Mouse (Mus musculus): ENCODE data around the gene Tctex1d4.

The Tctex1d4 gene

GRCm38 (mm10) chr4:117120052-117120444 lies 6.5 kb upstream of the Tctex1d4 start:
- DNase-seq (ENCODE audit: low read depth, low spot score), result no peak

GRCm38 (mm10) chr4:117120445-117121414 lies 5.9 kb upstream of the Tctex1d4 start:
- DNase-seq (ENCODE audit: low read depth, low spot score), result peak; percentile 54

- no peak for DNase-seq (ENCODE audit: low read depth, low spot score)
Measured at GRCm38 (mm10) chr4:117122209-117122608, 4.4 kb upstream of the Tctex1d4 start.

- DNase-seq (ENCODE audit: low read depth, low spot score), result no peak
Measured at GRCm38 (mm10) chr4:117123546-117124217, 2.9 kb upstream of the Tctex1d4 start.

- no peak for DNase-seq (ENCODE audit: low read depth, low spot score)
Measured at GRCm38 (mm10) chr4:117124218-117124517, 2.4 kb upstream of the Tctex1d4 start.

- no peak for DNase-seq (ENCODE audit: low read depth, low spot score)
Measured at GRCm38 (mm10) chr4:117124518-117125347, 1.9 kb upstream of the Tctex1d4 start.

DNA sequence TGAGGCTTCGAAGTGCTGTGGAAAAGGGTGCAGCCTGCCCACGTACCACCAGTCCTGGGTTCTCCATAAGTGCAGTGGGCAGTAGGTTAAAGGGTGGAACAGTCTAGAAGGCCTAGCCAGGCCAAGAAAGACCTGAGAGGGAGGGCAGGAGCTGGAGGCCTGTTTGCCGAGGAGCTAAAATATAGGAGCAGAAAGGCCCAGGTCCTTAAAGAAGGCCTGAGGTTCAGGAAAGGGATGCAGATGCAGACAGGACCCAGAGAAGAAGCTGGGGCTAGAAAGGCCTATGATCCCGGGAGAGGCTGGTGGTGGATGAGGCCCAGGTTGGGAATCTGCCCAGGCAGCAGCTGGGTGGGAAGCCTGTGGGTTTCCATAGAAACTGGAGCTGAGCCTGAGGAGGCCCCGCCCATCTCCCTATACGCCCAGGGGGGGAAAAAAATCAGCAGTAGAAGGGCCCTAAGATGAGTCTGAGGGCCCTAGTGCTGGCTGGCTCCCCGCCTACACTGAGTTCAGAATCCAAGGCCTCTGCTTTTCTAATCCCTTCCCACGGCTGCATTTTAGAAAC lies 1.2 kb upstream of the Tctex1d4 start, which contains the start of gene Btbd19:
Gene Btbd19 (minus strand): TSS at position 378 of the 562 bp plus-strand sequence.
- no peak for DNase-seq (ENCODE audit: low read depth, low spot score)

GRCm38 (mm10) chr4:117125910-117126674 lies 502 bp upstream of the Tctex1d4 start:
- DNase-seq (ENCODE audit: low read depth, low spot score), result no peak

GRCm38 (mm10) chr4:117127991-117128686 lies 1.5 kb downstream of the Tctex1d4 start:
- no peak for DNase-seq (ENCODE audit: low read depth, low spot score)

- DNase-seq (ENCODE audit: low read depth, low spot score), result no peak
Measured at GRCm38 (mm10) chr4:117130790-117131189, 4.2 kb downstream of the Tctex1d4 start.

DNA sequence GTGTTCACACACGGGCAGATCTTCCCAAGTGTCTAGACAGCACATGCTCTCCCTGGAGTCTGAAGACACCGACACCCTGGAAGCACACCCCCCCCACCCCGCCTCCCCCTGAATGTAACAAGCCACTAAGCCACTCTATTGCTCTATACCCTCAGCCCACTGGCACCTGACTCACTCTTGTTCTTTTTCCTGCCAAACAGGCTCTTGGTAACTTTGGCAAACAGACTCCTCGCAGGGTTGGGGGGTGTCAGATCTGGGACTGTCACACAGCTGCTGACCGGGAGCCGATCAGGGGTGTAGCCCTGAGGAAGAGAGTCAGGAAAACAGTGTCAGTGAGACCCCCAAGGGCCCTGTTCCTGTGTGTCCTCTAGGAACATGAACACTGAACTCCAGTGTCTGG lies 4.6 kb downstream of the Tctex1d4 start:
- DNase-seq (ENCODE audit: low read depth, low spot score), result no peak

GRCm38 (mm10) chr4:117131890-117132793 lies 5.5 kb downstream of the Tctex1d4 start:
- no peak for DNase-seq (ENCODE audit: low read depth, low spot score)

GRCm38 (mm10) chr4:117132794-117133143 lies 6.2 kb downstream of the Tctex1d4 start:
- no peak for DNase-seq (ENCODE audit: low read depth, low spot score)

GRCm38 (mm10) chr4:117133366-117133796 lies 6.8 kb downstream of the Tctex1d4 start:
- no peak for DNase-seq (ENCODE audit: low read depth, low spot score)

GRCm38 (mm10) chr4:117133817-117134600 lies 7.4 kb downstream of the Tctex1d4 start, which contains the start of gene Plk3:
TSS of gene Plk3 (minus strand) at chr4:117133963.
- peak; percentile 92 for DNase-seq (ENCODE audit: low read depth, low spot score)

GRCm38 (mm10) chr4:117134601-117134995 lies 8.0 kb downstream of the Tctex1d4 start:
- DNase-seq (ENCODE audit: low read depth, low spot score), result no peak

GRCm38 (mm10) chr4:117136034-117136433 lies 9.4 kb downstream of the Tctex1d4 start:
- DNase-seq (ENCODE audit: low read depth, low spot score), result peak; percentile 41

Measured in c-Kit-negative CD71-positive TER-119-positive erythroid progenitor cells, embryonic 14.5 days (primary cell).